Mouse (Mus musculus) kidney, embryonic 14.5 days (tissue): ENCODE measurements at regions not wholly inside any gene's neighbourhood (a gene's known extent, or its start where the extent isn't known, plus 50 kb on each side); places are given as distances from the start of the nearest gene placed in this dataset.

ENCODE experiments used
- ATAC-seq: fragments of 200-750 bp; cut with Nextera tagmentation; 2 replicates; pipeline ENCODE4 v1.8.0; 2017; ENCODE audit warnings: moderate number of reproducible peaks, mild to moderate bottlenecking, moderate TSS enrichment, moderate library complexity; ENCODE audit not compliant: low FRiP score, low TSS enrichment
- H3K27ac ChIP-seq: fragments of 300-500 bp; sonication (generic); 2 replicates; pipeline ENCODE4 v1.5.1; 2014; ENCODE audit warnings: low read depth, mild to moderate bottlenecking, low read length, moderate library complexity, mixed read lengths
- H3K27me3 ChIP-seq: fragments of 300-500 bp; sonication (generic); 2 replicates; pipeline ENCODE4 v1.6.1; 2014; ENCODE audit warnings: mild to moderate bottlenecking, low read length; ENCODE audit not compliant: control insufficient read depth, insufficient read depth
- H3K36me3 ChIP-seq: fragments of 300-500 bp; sonication (generic); 2 replicates; pipeline ENCODE4 v1.6.1; 2014; ENCODE audit warnings: low read length, mixed read lengths; ENCODE audit not compliant: control insufficient read depth, insufficient read depth
- H3K4me1 ChIP-seq: fragments of 300-500 bp; sonication (generic); 2 replicates; pipeline ENCODE4 v1.6.1; 2014; ENCODE audit warnings: low read length, mixed read lengths; ENCODE audit not compliant: control insufficient read depth, insufficient read depth
- H3K4me2 ChIP-seq: fragments of 300-500 bp; sonication (generic); replicated peaks from 2 replicates; pipeline ENCODE4 v1.6.1; 2014; ENCODE audit warnings: low read depth, mild to moderate bottlenecking, low read length
- H3K4me3 ChIP-seq: fragments of 300-500 bp; sonication (generic); 2 replicates; pipeline ENCODE4 v1.5.1; 2014; ENCODE audit warnings: mild to moderate bottlenecking, low read length
- H3K9ac ChIP-seq: fragments of 300-500 bp; sonication (generic); 2 replicates; pipeline ENCODE4 v1.6.1; 2014; ENCODE audit warnings: low read depth, mild to moderate bottlenecking, low read length, moderate library complexity
- H3K9me3 ChIP-seq: fragments of 300-500 bp; sonication (generic); 2 replicates; pipeline ENCODE4 v1.6.1; 2016; ENCODE audit warnings: low read length; ENCODE audit not compliant: control insufficient read depth
- WGBS: fragments of 180-500 bp; shearing (Covaris S2); extraction: QIAGEN DNeasy Blood & Tissue Kit; methylation state at CpG from one replicate; pipeline ENCODE4 v1.1.7; 2014; 5-methylcytosine and 5-hydroxymethylcytosine counted together

DNA sequence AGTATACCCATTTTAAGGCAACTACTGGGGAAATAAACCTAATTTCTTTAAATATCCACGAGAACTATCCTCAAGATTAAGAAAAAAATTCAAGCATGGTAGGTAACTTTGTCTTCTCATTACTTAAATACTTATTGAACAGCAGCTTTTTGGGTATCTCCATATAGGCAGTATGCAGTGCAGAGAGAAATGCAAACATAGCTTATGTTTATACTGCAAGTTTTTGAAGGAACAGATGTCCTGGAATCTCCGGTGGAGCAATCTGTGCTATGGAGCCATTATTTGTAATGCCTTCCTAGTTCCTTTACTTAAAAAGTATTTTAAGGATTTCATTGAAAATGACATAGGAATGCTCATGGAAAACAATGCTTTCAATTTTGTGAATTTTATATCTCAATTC is 91.7 kb upstream of the Adgrb3 start:
- no peaks in the 10 kb centered on the region for H3K9me3 ChIP-seq
- WGBS = 80% methylated on average over 2 of the region's 2 CpGs
- ATAC-seq = no peak
- H3K9ac ChIP-seq = no peak overlapping the region
- H3K27me3 ChIP-seq = no peaks in the 10 kb centered on the region
- H3K4me3 ChIP-seq = no peak overlapping the region
- no peak overlapping the region for H3K4me2 ChIP-seq
- H3K36me3 ChIP-seq = no peaks in the 10 kb centered on the region
- H3K4me1 ChIP-seq = no peaks in the 10 kb centered on the region
- no peak overlapping the region for H3K27ac ChIP-seq

DNA sequence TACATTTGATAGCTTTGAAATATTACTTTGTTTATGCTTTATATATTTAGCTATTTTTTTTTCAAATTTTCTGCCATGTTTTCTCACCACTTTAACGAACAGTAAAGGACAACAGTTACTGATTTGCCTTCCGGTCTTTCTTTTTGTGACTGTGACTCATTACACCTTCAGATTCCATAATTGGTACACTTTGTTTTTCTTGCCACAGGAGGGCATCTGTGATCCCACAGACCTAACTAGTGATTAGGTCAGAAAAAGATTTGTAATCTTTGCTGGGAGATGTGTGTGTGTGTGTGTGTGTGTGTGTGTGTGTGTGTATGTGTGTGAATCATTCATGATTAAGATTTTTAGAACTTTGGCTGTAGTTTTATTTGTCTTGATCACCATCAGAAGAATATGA is 64.7 kb upstream of the Adgrb3 start:
- H3K9me3 ChIP-seq = no peaks in the 10 kb centered on the region
- WGBS = 80% methylated on average over 2 of the region's 2 CpGs
- H3K9ac ChIP-seq = no peak overlapping the region
- H3K4me1 ChIP-seq = no peaks in the 10 kb centered on the region
- no peak for ATAC-seq
- H3K36me3 ChIP-seq = no peaks in the 10 kb centered on the region
- no peaks in the 10 kb centered on the region for H3K27me3 ChIP-seq
- H3K27ac ChIP-seq = no peak overlapping the region
- no peak overlapping the region for H3K4me2 ChIP-seq
- H3K4me3 ChIP-seq = no peak overlapping the region

DNA sequence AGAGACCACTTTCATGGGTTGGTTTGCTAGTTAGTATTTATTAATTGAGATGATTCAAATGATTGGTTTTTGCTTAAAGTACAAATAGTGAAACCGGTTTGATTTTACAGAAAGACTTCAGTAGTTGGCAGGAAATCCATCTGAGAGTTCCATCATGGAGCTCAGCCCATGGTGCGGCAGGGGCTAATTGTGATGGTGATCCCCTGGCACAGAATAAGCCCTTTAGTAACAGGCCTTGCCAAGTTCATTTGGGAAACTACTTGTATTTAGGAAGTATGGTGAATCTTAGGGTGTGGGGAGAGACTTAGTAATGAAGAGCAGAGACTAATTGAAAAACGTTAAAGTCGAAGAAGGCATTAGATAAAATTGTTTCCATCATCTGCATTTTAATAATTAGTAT is 63.5 kb upstream of the Adgrb3 start:
- no peak for ATAC-seq
- Histone ChIP-seq H3K4me1 (no peaks in the 10 kb centered on the region), H3K27ac (no peak overlapping the region), H3K4me3 (no peak overlapping the region), H3K9ac (no peak overlapping the region), H3K36me3 (no peaks in the 10 kb centered on the region), H3K4me2 (no peak overlapping the region), H3K27me3 (no peaks in the 10 kb centered on the region), H3K9me3 (no peaks in the 10 kb centered on the region)
- 86% methylated on average over 4 of the region's 4 CpGs for WGBS

DNA sequence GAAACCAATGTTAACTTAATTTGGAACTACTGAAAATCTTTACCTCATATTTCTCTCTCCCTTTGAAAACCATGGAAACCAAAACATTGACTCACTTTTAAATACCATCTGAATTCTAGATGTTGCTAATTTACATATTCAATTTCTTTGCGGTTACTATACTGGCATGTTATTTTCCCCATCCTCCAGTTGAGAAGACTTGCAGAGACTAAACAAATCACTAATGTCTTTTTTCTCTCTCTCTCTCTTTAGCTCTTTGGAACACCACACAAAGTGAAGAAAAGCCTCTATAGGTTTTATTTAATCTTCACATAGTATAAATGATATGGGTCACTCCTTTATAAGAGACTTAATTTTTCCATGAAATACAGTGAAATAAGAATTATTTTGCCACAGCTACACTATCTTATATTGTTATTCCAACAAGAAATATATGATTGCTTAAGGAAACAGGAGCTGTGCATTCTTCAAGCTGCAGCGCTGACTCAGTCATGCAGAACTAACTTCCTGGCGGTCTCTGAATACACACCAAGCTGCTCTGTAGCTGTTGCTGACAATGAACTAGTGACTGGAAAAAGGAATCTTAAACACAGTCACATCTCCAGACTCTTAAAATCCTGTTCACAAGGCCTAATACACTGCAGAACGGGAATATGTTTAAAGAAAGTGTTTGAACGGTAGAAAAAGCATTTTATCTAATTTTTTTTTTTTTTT is 62.7 kb upstream of the Adgrb3 start:
- 68% methylated on average over 5 of the region's 5 CpGs for WGBS
- Histone ChIP-seq H3K9me3 (no peaks in the 10 kb centered on the region), H3K27ac (no peak overlapping the region), H3K27me3 (no peaks in the 10 kb centered on the region), H3K9ac (no peak overlapping the region), H3K4me2 (no peak overlapping the region), H3K36me3 (no peaks in the 10 kb centered on the region), H3K4me3 (no peak overlapping the region), H3K4me1 (no peaks in the 10 kb centered on the region)
- ATAC-seq = peak; percentile 60; the same call in 1 of the 2 replicates

DNA sequence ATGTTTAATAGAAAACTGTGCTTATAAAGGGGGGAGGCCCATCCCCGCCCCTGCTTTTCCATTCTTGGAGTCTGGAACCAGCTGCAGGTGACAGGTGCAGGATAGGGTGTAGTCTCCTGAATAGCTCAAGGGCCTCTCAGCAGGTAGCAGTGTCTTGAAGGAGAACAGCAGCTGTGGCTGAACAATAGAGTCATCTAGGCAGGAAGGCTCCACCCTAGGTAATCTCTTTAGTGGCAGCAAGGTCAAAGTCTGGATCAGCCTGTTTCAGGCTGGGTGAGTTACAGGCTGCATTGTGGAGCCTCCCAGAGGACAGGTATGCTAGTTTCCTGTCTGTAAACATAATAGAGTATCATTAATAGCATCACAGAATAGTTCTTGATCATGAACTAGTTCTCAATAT is 58.5 kb upstream of the Adgrb3 start:
- 89% methylated on average over 1 of the region's 1 CpGs for WGBS
- H3K27ac ChIP-seq = no peak overlapping the region
- H3K27me3 ChIP-seq = no peaks in the 10 kb centered on the region
- H3K36me3 ChIP-seq = no peaks in the 10 kb centered on the region
- no peak overlapping the region for H3K4me2 ChIP-seq
- H3K4me3 ChIP-seq = no peak overlapping the region
- H3K4me1 ChIP-seq = no peaks in the 10 kb centered on the region
- H3K9ac ChIP-seq = no peak overlapping the region
- no peaks in the 10 kb centered on the region for H3K9me3 ChIP-seq
- ATAC-seq = no peak

DNA sequence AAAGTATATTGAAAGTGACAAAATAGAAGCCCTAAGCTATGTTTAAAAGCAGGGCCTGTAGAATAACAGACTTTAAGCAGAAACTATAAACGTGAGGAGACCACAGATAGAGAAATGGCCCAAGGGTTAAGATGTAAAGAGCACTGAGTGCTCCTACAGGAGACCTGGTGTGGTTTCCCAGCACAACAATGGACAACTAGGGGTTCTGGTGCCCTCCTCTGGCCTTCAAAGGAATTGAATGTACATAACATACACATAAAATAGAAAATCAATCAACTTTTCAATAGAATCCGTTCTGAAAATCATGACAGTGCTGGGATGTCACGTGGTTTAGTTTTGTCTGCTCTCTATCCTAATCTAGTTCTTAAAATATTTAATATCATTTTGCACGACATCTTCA is 55.5 kb upstream of the Adgrb3 start:
- Histone ChIP-seq H3K27me3 (no peaks in the 10 kb centered on the region), H3K27ac (no peak overlapping the region), H3K4me3 (no peak overlapping the region), H3K36me3 (no peaks in the 10 kb centered on the region), H3K9ac (no peak overlapping the region), H3K9me3 (no peaks in the 10 kb centered on the region), H3K4me2 (no peak overlapping the region), H3K4me1 (no peaks in the 10 kb centered on the region)
- 71% methylated on average over 4 of the region's 4 CpGs for WGBS
- no peak for ATAC-seq
